Mouse (Mus musculus): Measurements from ENCODE around the gene Yju2.

DNA sequence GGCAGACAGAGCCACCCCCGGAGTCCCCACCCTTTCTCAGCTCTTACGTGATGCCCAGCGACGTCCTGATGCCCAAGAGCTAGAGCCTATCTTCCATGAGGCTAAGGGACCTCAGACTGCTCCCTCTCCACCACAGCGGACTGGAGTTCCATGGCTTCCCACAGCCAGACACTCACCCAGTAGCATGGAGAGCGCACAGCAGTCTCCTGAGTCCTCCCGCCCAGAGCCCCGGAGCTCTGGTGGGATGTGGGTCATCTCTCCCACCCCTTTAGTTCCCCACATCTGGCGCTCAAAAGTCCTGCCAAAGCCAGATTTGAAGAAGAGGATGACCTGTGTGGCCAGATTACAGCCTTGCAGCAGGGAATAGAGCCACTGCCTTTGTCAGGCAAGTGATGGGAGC, 8.3 kb upstream of the Yju2 start:
- TF ChIP-seq CTCF (IDR thresholded peaks at IDR 0.05; ENCODE audit: borderline replicate concordance, control insufficient read depth, extremely low read depth, insufficient read depth, low read length, poor library complexity) (no peak), POLR2A (IDR thresholded peaks at IDR 0.05; ENCODE audit: control insufficient read depth, extremely low read depth, insufficient read depth, low read length, poor library complexity) (no peak)
